Mouse (Mus musculus) G1E (cell line): ENCODE measurements around the gene Cog5. TPM values are rescaled to one million over a fixed set of nuclear protein-coding genes. Genes with fewer than 3 reads are reported as not detected.

Source experiments
- ATAC-seq: 2 replicates; pipeline ENCODE4 v1.8.0; 2016; ENCODE audit warnings: mild to moderate bottlenecking; ENCODE audit not compliant: insufficient number of reproducible peaks, poor library complexity, low FRiP score, severe bottlenecking; ENCODE audit errors: extremely low read depth
- DNase-seq: peaks from one replicate; pipeline ENCODE4 v3.0.0; 2012; ENCODE audit warnings: low spot score
- H3K27me3 ChIP-seq: 2 replicates; pipeline ENCODE4 v1.6.1; 2012; ENCODE audit warnings: mild to moderate bottlenecking, low read length, inconsistent platforms; ENCODE audit not compliant: insufficient read depth
- H3K36me3 ChIP-seq: replicated peaks from 2 replicates; pipeline ENCODE3; 2012; ENCODE audit warnings: mild to moderate bottlenecking, inconsistent platforms
- H3K4me1 ChIP-seq: 2 replicates; pipeline ENCODE4 v1.6.1; 2012; ENCODE audit warnings: low read depth, low read length, inconsistent platforms, mixed read lengths; ENCODE audit not compliant: insufficient read depth
- H3K4me3 ChIP-seq: 2 replicates; pipeline ENCODE4 v1.5.1; 2012; ENCODE audit warnings: low read depth, mild to moderate bottlenecking, inconsistent platforms, low read length, moderate library complexity, mixed read lengths
- H3K9me3 ChIP-seq: replicated peaks from 2 replicates; pipeline ENCODE4 v1.6.1; 2012; ENCODE audit warnings: inconsistent platforms
- CTCF ChIP-seq: IDR thresholded peaks from 2 replicates; pipeline ENCODE4 v1.5.1; 2012; ENCODE audit warnings: low read depth, low read length, inconsistent platforms, mixed read lengths
- GATA1 ChIP-seq: IDR thresholded peaks from 2 replicates; pipeline ENCODE4 v1.6.1; 2012; ENCODE audit warnings: borderline replicate concordance, low read length, inconsistent platforms, mixed read lengths
- GATA2 ChIP-seq: IDR thresholded peaks from 2 replicates; pipeline ENCODE4 v1.6.1; 2012; ENCODE audit warnings: low read depth, low read length, inconsistent platforms, borderline replicate concordance
- POLR2AphosphoS5 ChIP-seq: IDR thresholded peaks from 2 replicates; pipeline ENCODE4 v1.6.1; 2012; ENCODE audit warnings: low read depth, low read length, inconsistent platforms; ENCODE audit not compliant: insufficient replicate concordance
- TAL1 ChIP-seq: conservative IDR thresholded peaks from 2 replicates; pipeline ENCODE4 v1.6.1; 2012; ENCODE audit warnings: low read depth, low read length, inconsistent platforms, mixed read lengths
- polyA plus RNA-seq: library from polyadenylated mRNA; stranded (reverse); fragments of >175 nt; gene quantifications from 2 replicates; pipeline ENCODE4 v1.2.3, GENCODE M21; 2012
- total RNA-seq, 2 experiments: library from RNA; stranded (forward) in 1 of 2; stranded (reverse) in 1 of 2; fragments of 200-1000 nt in 1 of 2; fragments of >200 nt in 1 of 2; fragmentation: Nextera tagmentation in 1 of 2; gene quantifications; 2 replicates each; pipeline ENCODE4 v1.2.3; 2014 to 2017

The Cog5 gene
- total and polyA plus RNA-seq, 3 experiments = 4.7 to 142 (median 101) TPM

DNA sequence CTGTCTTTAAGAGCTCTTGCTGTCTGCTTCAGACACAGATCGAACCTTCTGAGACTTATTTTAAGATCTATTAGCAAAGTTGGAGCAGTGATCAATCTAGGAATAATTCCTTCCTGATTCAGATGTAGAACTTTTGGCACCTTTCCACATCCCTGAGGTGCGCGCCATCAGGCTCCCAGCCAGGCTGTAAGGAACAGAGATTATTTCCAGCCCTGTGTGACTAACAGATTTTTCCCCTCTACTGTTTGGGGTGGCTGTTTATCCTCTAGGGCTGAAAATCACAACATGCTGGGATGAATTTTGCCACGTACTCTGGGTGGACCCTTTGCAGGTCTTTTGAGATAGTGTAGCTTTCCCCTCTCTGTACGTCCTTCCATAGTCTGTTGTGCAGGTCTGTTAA lies 170.2 kb downstream of the Cog5 start:
- Histone ChIP-seq H3K36me3 (peaks cover 39% of the 10 kb centered on the region), H3K9me3 (no peaks in the 10 kb centered on the region), H3K4me3 (no peak overlapping the region), H3K4me1 (peaks cover 4% of the 10 kb centered on the region), H3K27me3 (no peaks in the 10 kb centered on the region)
- ATAC-seq (no peak), DNase-seq (no peak)
- TF ChIP-seq POLR2AphosphoS5 (no peak), TAL1 (no peak), GATA2 (no peak), GATA1 (no peak), CTCF (no peak)

DNA sequence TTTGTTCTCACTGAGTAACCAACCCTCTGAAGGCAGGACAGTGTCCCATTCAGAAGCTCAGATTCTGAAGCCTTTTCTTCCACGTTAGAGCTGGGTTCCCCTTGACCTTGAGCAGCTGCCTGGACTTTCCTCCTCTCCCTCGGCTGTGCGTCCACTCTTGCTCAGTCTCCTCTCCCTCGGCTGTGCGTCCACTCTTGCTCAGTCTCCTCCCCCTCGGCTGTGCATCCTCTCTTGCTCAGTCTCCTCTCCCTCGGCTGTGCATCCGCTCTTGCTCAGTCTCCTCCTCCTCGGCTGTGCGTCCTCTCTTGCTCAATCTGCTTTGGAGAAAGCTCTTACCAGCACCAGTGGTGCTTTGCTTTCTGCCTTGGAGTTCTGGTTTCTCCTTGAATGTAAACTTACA lies 171.2 kb downstream of the Cog5 start:
- no peak for DNase-seq
- Histone ChIP-seq H3K9me3 (no peaks in the 10 kb centered on the region), H3K4me3 (no peak overlapping the region), H3K27me3 (no peaks in the 10 kb centered on the region), H3K36me3 (peaks cover 41% of the 10 kb centered on the region), H3K4me1 (peaks cover 4% of the 10 kb centered on the region)
- TF ChIP-seq POLR2AphosphoS5 (no peak), GATA2 (no peak), TAL1 (no peak), GATA1 (no peak), CTCF (no peak)
- ATAC-seq = no peak

DNA sequence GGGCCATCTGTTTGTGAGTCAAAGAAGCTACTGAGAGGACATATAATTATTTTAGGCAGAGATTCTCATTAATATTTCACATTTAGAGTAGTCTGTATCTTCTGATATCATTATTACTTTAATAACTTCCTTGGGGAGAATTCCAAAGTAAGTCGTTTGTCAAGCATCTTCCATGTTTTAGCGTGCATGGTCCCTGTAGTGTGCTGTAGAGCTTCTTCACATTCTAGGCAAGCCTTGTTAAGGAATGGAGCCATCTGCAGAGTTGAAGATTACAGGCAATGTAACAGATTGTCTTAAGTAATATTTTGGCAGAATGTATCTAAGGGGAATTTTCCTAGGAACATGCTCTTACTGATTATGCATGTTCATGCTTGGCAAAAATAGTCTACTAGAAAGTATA lies 171.8 kb downstream of the Cog5 start:
- no peak overlapping the region for H3K4me3 ChIP-seq
- no peak for DNase-seq
- no peaks in the 10 kb centered on the region for H3K27me3 ChIP-seq
- H3K4me1 ChIP-seq = peaks cover 4% of the 10 kb centered on the region
- TF ChIP-seq POLR2AphosphoS5 (no peak), GATA1 (no peak), TAL1 (no peak), GATA2 (no peak), CTCF (no peak)
- peaks cover 41% of the 10 kb centered on the region for H3K36me3 ChIP-seq
- H3K9me3 ChIP-seq = no peaks in the 10 kb centered on the region
- no peak for ATAC-seq

DNA sequence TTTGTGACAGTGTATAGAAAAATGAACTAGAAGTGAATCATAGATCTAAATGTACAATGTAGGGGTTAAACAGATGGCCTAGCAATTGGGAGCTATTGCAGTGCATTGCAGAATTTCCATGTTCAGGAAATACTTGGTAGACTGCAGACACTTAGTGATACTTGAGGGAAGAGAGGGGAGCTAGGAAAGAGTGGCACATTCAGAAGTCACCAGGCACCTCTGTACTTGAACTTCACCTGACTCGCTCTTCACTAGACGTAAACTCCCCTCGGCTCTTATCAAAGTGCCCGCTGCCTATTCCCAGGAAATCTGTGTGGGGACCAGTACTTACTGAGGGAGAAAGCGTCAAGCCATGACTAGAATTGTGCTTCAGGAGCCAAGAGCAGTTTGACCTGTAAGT lies 180.8 kb downstream of the Cog5 start:
- no peak overlapping the region for H3K4me3 ChIP-seq
- peaks cover 28% of the 10 kb centered on the region for H3K36me3 ChIP-seq
- no peaks in the 10 kb centered on the region for H3K27me3 ChIP-seq
- no peaks in the 10 kb centered on the region for H3K4me1 ChIP-seq
- DNase-seq (no peak), ATAC-seq (no peak)
- no peak for TF ChIP-seq POLR2AphosphoS5
- TF ChIP-seq GATA2 = no peak
- no peak for TF ChIP-seq TAL1
- no peak for TF ChIP-seq GATA1
- no peak for TF ChIP-seq CTCF
- H3K9me3 ChIP-seq = no peaks in the 10 kb centered on the region

DNA sequence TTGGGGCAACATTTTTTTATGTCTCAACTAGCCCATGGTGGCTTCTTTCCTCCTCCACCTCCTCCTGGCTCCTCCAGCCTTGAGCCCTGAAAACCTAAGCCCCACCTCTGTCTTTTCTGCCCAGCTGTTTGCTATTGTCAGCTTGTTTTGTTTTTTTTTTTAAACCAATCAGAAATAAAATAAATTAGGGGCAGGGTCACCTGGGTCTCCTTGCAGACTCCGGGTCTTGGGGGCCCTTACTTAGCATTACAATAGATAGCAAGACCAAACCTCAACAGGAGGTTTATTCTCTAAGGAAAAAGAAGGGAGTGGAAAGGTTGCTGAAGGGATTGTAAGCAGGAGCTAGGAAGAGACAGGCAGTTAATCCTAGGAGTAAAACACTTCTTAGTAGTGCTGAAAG lies 181.5 kb downstream of the Cog5 start:
- no peaks in the 10 kb centered on the region for H3K4me1 ChIP-seq
- TF ChIP-seq TAL1 (no peak), GATA1 (no peak), CTCF (no peak)
- no peaks in the 10 kb centered on the region for H3K9me3 ChIP-seq
- H3K4me3 ChIP-seq = no peak overlapping the region
- H3K36me3 ChIP-seq = peaks cover 28% of the 10 kb centered on the region
- ATAC-seq (no peak), DNase-seq (no peak)
- H3K27me3 ChIP-seq = no peaks in the 10 kb centered on the region

DNA sequence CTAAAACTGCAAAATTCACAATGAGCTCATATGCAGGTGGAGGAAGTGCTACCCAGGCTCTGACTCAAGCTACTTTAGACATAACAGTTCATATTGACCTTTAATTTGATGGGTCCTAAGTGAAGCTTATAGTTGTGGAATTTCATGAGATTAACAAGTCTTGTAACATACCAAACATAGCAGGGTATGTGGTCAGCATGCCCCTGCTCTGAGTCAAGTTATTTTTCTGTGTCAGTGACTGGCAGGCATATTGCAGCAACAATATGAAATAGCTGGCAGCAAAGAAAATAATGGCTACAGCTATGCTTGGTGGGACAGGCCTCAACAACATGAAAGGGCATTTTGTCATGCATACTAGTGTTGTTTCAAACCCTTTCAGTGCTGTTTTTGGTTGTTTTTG lies 183.9 kb downstream of the Cog5 start:
- TF ChIP-seq GATA2 = no peak
- no peak for TF ChIP-seq TAL1
- no peak for TF ChIP-seq POLR2AphosphoS5
- TF ChIP-seq CTCF = no peak
- TF ChIP-seq GATA1 = no peak
- Histone ChIP-seq H3K27me3 (no peaks in the 10 kb centered on the region), H3K36me3 (peaks cover 39% of the 10 kb centered on the region), H3K4me3 (no peak overlapping the region), H3K9me3 (no peaks in the 10 kb centered on the region), H3K4me1 (no peaks in the 10 kb centered on the region)
- ATAC-seq = no peak
- no peak for DNase-seq

DNA sequence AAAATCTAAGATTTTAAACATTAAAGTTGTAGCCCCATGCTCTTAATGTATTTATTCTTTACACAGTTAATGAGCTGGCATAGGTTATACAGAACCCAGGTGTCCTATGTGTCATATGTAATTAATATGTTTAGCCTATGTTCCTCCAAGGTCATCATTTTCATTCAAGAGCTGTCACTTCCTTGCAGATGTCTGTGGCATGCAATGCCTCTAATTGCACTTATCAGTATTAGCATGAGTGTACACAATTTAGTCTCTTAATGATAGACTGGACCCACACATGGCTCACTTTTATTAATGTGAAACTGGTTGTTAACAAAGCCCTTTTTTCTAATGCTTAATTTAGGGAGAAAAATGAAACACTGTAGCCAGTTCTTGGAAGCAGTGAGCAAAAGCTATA lies 184.6 kb downstream of the Cog5 start:
- peaks cover 43% of the 10 kb centered on the region for H3K36me3 ChIP-seq
- H3K4me3 ChIP-seq = no peak overlapping the region
- no peaks in the 10 kb centered on the region for H3K27me3 ChIP-seq
- TF ChIP-seq GATA2 (no peak), POLR2AphosphoS5 (no peak), CTCF (no peak), GATA1 (no peak), TAL1 (no peak)
- H3K4me1 ChIP-seq = no peaks in the 10 kb centered on the region
- no peak for ATAC-seq
- no peaks in the 10 kb centered on the region for H3K9me3 ChIP-seq
- no peak for DNase-seq
